Mouse (Mus musculus): Measurements from ENCODE around the gene Havcr2.
"Not testable (repeated sequence)": the region's sequence is repeated elsewhere in the genome, so short reads cannot be mapped to it uniquely, and the experiment has no call there.

Havcr2 gene

GRCm38 (mm10) chr11:46461931-46462330 lies 7.2 kb downstream of the Havcr2 start:
- no peak for DNase-seq

- no peak for DNase-seq
Measured at GRCm38 (mm10) chr11:46466878-46467277, 12.1 kb downstream of the Havcr2 start.

GRCm38 (mm10) chr11:46474220-46474619 lies 19.5 kb downstream of the Havcr2 start:
- DNase-seq = no peak

- no peak for DNase-seq
Measured at GRCm38 (mm10) chr11:46479311-46479710, 24.6 kb downstream of the Havcr2 start.

- no peak for DNase-seq
Measured at GRCm38 (mm10) chr11:46480517-46480916, 25.8 kb downstream of the Havcr2 start.

GRCm38 (mm10) chr11:46488231-46488630 lies 33.5 kb downstream of the Havcr2 start:
- peak; percentile 9 for DNase-seq

GRCm38 (mm10) chr11:46488650-46489049 lies 33.9 kb downstream of the Havcr2 start:
- no peak for DNase-seq

- DNase-seq = no peak
Measured at GRCm38 (mm10) chr11:46507146-46507545, 52.4 kb downstream of the Havcr2 start.

GRCm38 (mm10) chr11:46509900-46510299 lies 55.2 kb downstream of the Havcr2 start:
- DNase-seq = no peak

GRCm38 (mm10) chr11:46521341-46521740 lies 66.6 kb downstream of the Havcr2 start:
- not testable (repeated sequence) for DNase-seq

GRCm38 (mm10) chr11:46522719-46523118 lies 68.0 kb downstream of the Havcr2 start:
- DNase-seq = peak; percentile 18

GRCm38 (mm10) chr11:46523912-46524311 lies 69.2 kb downstream of the Havcr2 start, which contains the start of gene Gm12169:
Gene Gm12169 (plus strand): TSS chr11:46524212.
- no peak for DNase-seq

GRCm38 (mm10) chr11:46530149-46530548 lies 75.4 kb downstream of the Havcr2 start:
- DNase-seq = no peak
